Mouse (Mus musculus): ENCODE results near the gene Zbed6. TPM values are rescaled to one million over a fixed set of nuclear protein-coding genes. Genes with fewer than 3 reads are reported as not detected.
"Not testable (repeated sequence)": the region's sequence is repeated elsewhere in the genome, so short reads cannot be mapped to it uniquely, and the experiment has no call there.

Zbed6 gene
- polyA plus RNA-seq, 1 experiment, result not detected

DNA sequence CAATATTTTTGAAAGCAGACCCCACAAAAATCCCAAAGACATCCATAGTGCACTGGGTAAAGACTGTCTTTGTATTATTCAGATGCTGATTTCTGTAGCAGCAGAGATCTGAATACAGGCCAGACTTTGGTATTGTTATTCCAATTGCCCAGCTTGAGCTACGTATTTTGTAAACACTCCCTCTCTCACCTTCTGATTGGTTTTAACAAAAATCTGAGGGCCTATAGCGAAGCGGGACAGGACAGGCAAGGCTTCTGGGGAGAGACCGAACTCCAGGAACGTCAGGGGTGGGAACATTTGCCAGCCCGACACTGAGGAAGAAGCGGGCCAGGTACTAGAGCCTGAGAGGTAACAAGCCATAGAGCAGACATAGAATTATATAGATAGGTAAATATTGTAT lies 7.0 kb upstream of the Zbed6 start:
- peaks cover 4% of the 10 kb centered on the region; the same call in 1 of the 2 replicates for H3K4me1 ChIP-seq (ENCODE audit: control insufficient read depth)
- H3K9me3 ChIP-seq (ENCODE audit: control insufficient read depth, low read length), result no peaks in the 10 kb centered on the region
- H3K36me3 ChIP-seq (ENCODE audit: control insufficient read depth), result no peaks in the 10 kb centered on the region
- no peaks in the 10 kb centered on the region for H3K27me3 ChIP-seq (ENCODE audit: control insufficient read depth)
- no peak overlapping the region for H3K4me3 ChIP-seq (replicated peaks)
- TF ChIP-seq TAL1 (IDR thresholded peaks at IDR 0.05; ENCODE audit: low read length), result no peak
- TF ChIP-seq GATA1 (IDR thresholded peaks at IDR 0.05; ENCODE audit: low read length), result no peak

DNA sequence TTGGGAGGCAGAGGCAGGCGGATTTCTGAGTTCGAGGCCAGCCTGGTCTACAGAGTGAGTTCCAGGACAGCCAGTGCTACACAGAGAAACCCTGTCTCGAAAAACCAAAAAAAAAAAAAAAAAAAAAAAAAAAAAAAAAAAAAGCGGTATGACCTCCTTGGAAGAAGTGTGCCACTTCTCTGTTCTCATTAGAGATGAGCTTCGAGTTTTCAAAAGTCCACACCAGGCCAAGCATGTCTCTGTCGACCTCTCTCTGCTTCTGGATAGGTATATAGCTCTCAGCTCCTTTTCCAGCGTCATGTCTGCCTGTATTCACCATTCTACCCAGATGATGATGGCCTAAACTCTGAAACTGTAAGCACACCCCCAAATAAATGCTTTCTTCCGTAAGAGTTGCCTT lies 5.0 kb upstream of the Zbed6 start:
- not testable (repeated sequence) for H3K27me3 ChIP-seq (ENCODE audit: control insufficient read depth); H3K36me3 ChIP-seq (ENCODE audit: control insufficient read depth); H3K4me1 ChIP-seq (ENCODE audit: control insufficient read depth); H3K4me3 ChIP-seq (replicated peaks); H3K9me3 ChIP-seq (ENCODE audit: control insufficient read depth, low read length)

GRCm38 (mm10) chr1:133664203-133664970 lies 3.7 kb upstream of the Zbed6 start:
- H3K27me3 ChIP-seq (ENCODE audit: control insufficient read depth), result no peaks in the 10 kb centered on the region
- TF ChIP-seq TAL1 (IDR thresholded peaks at IDR 0.05; ENCODE audit: low read length), result no peak
- no peak for TF ChIP-seq GATA1 (IDR thresholded peaks at IDR 0.05; ENCODE audit: low read length)

GRCm38 (mm10) chr1:133663427-133663826 lies 2.7 kb upstream of the Zbed6 start:
- H3K4me3 ChIP-seq (replicated peaks), result no peak overlapping the region
- H3K9me3 ChIP-seq (ENCODE audit: control insufficient read depth, low read length), result no peaks in the 10 kb centered on the region
- peaks cover 30% of the 10 kb centered on the region for H3K4me1 ChIP-seq (ENCODE audit: control insufficient read depth)
- H3K36me3 ChIP-seq (ENCODE audit: control insufficient read depth), result peaks cover 16% of the 10 kb centered on the region
- no peaks in the 10 kb centered on the region for H3K27me3 ChIP-seq (ENCODE audit: control insufficient read depth)
- TF ChIP-seq TAL1 (IDR thresholded peaks at IDR 0.05; ENCODE audit: low read length) (no peak), GATA1 (IDR thresholded peaks at IDR 0.05; ENCODE audit: low read length) (no peak)

More at GRCm38 (mm10) chr1:133664203-133664970, 3.7 kb upstream of the Zbed6 start:
- Histone ChIP-seq H3K4me1 (ENCODE audit: control insufficient read depth) (peaks cover 22% of the 10 kb centered on the region), H3K9me3 (ENCODE audit: control insufficient read depth, low read length) (no peaks in the 10 kb centered on the region), H3K4me3 (replicated peaks) (no peak overlapping the region), H3K36me3 (ENCODE audit: control insufficient read depth) (peaks cover 6% of the 10 kb centered on the region)

- H3K36me3 ChIP-seq (ENCODE audit: control insufficient read depth), result peaks cover 20% of the 10 kb centered on the region
- H3K9me3 ChIP-seq (ENCODE audit: control insufficient read depth, low read length), result no peaks in the 10 kb centered on the region
- TF ChIP-seq TAL1 (IDR thresholded peaks at IDR 0.05; ENCODE audit: low read length) (no peak), GATA1 (IDR thresholded peaks at IDR 0.05; ENCODE audit: low read length) (no peak)
- peaks cover 33% of the 10 kb centered on the region for H3K4me1 ChIP-seq (ENCODE audit: control insufficient read depth)
- no peak overlapping the region for H3K4me3 ChIP-seq (replicated peaks)
- no peaks in the 10 kb centered on the region for H3K27me3 ChIP-seq (ENCODE audit: control insufficient read depth)
Measured at GRCm38 (mm10) chr1:133662941-133663340, 2.3 kb upstream of the Zbed6 start.

DNA sequence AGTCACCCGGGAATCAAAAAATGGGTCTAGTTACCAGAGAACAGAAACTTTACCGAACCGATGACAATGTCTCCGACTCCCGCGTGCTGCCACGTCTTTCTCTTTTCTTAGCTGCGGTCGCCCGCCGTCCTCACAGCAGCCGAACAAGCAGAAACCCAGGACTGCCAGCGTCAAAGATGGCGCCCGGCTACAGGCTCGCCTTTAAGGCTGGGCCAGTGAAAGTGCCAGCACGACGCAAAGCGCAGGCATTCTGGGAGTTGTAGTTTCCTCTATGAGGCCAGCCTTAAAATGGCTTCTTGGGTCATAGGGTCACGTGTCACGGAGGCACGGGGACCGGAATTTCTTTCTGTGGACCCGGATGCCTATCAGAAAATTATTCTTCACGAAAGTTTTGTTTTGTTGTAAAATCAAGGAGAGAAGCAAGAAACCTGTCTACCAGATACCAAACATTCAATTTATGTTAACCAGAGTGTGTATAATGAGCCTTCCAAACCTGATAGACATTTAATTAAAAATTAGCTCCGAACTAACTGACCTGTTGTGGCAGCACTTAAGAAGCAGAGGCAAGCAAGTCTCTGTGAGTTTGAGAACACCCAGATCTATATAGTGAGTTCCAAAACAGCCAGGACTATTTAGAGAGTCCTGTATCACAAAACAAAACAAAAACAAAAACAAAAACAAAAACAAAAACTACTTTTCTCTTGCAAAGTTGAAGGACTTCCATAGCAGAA lies 683 bp upstream of the Zbed6 start, which contains the start of gene Gm38394:
Gene Gm38394, minus strand, starts transcription at position 116 of the 731 bp plus-strand sequence.
- H3K4me1 ChIP-seq (ENCODE audit: control insufficient read depth), result peaks cover 40% of the 10 kb centered on the region
- peaks cover 36% of the 10 kb centered on the region for H3K36me3 ChIP-seq (ENCODE audit: control insufficient read depth)
- H3K27me3 ChIP-seq (ENCODE audit: control insufficient read depth), result no peaks in the 10 kb centered on the region
- H3K9me3 ChIP-seq (ENCODE audit: control insufficient read depth, low read length), result no peaks in the 10 kb centered on the region
- H3K4me3 ChIP-seq (replicated peaks), result peak within 1 kb of the TSS; percentile 91
- TF ChIP-seq GATA1 (IDR thresholded peaks at IDR 0.05; ENCODE audit: low read length) (no peak), TAL1 (IDR thresholded peaks at IDR 0.05; ENCODE audit: low read length) (no peak)

- H3K4me1 ChIP-seq (ENCODE audit: control insufficient read depth), result peaks cover 44% of the 10 kb centered on the region
- H3K4me3 ChIP-seq (replicated peaks), result no peak overlapping the region
- peaks cover 53% of the 10 kb centered on the region for H3K36me3 ChIP-seq (ENCODE audit: control insufficient read depth)
- no peaks in the 10 kb centered on the region for H3K27me3 ChIP-seq (ENCODE audit: control insufficient read depth)
- no peaks in the 10 kb centered on the region for H3K9me3 ChIP-seq (ENCODE audit: control insufficient read depth, low read length)
- no peak for TF ChIP-seq TAL1 (IDR thresholded peaks at IDR 0.05; ENCODE audit: low read length)
- no peak for TF ChIP-seq GATA1 (IDR thresholded peaks at IDR 0.05; ENCODE audit: low read length)
Measured at GRCm38 (mm10) chr1:133658878-133659277, 1.8 kb downstream of the Zbed6 start.

DNA sequence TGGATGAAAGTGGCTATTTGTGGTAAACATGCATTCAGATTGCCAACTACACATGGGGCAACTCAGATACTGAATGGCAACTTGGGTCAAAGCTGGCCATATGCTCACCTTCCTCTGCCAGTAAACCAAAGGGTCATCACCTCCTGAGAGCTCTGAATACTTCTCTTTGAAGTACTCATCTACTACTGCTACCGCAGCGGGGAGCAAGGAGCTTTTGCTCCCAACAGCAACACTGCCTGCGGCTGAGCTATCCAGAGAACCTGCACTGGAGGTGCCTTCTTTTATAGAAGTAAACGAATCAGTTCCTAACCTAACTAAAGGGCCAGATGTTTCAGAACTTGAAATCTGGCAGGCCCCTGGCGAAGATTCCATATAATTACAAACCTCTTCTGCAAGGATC lies 3.9 kb downstream of the Zbed6 start:
- Histone ChIP-seq H3K9me3 (ENCODE audit: control insufficient read depth, low read length) (no peaks in the 10 kb centered on the region), H3K4me3 (replicated peaks) (no peak overlapping the region), H3K4me1 (ENCODE audit: control insufficient read depth) (peaks cover 50% of the 10 kb centered on the region), H3K36me3 (ENCODE audit: control insufficient read depth) (peaks cover 70% of the 10 kb centered on the region), H3K27me3 (ENCODE audit: control insufficient read depth) (no peaks in the 10 kb centered on the region)
- TF ChIP-seq TAL1 (IDR thresholded peaks at IDR 0.05; ENCODE audit: low read length) (no peak), GATA1 (IDR thresholded peaks at IDR 0.05; ENCODE audit: low read length) (no peak)

DNA sequence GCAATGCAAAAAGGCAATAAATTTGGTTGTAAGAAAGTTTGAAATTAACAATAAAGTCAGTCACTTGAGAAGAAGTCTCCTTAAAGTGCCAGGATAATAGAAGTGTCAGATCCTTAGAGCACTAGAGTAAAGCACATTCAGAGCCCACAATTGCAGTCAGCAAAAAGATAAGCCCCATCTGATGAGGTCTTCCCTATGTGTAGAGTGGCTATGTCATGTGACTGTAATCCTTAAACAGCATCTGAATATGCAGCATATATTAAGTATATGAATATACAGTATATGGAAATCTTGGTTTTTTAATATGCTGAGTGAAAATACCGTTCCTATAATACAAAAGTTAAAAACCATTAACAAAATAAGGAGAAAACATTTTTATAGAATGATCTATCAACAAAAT lies 7.7 kb downstream of the Zbed6 start:
- Histone ChIP-seq H3K27me3 (ENCODE audit: control insufficient read depth) (no peaks in the 10 kb centered on the region), H3K4me3 (replicated peaks) (no peak overlapping the region), H3K9me3 (ENCODE audit: control insufficient read depth, low read length) (no peaks in the 10 kb centered on the region), H3K36me3 (ENCODE audit: control insufficient read depth) (peaks cover 73% of the 10 kb centered on the region), H3K4me1 (ENCODE audit: control insufficient read depth) (peaks cover 28% of the 10 kb centered on the region)
- no peak for TF ChIP-seq GATA1 (IDR thresholded peaks at IDR 0.05; ENCODE audit: low read length)
- TF ChIP-seq TAL1 (IDR thresholded peaks at IDR 0.05; ENCODE audit: low read length), result no peak

Measured in erythroblast, embryonic 14.5 days (primary cell).